8 mouse cellular contexts compared by ENCODE assay signal in the genomic region with DNA sequence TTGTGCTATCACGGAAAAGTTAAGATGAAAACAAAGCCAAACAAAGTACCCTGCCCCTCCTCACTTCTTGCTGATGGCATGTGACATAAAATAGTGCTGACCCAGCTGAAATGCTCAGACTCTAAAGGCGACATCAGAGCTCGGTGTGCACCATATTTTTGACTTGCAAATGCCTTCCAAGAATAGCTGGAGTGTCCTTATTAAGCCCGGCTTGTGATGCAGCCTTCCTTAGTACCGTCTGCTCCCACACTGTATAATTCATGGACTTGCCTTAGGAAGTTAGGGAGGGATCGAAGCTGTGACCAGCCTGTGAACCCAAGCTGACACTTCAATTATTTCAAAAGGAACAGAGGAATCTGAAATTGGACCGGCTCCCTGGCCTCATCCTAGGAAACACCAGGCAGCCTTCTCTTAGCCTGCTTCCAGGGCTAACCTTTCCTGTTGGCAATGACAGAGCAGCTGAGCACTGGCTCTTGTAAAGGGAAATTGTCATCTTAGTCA.
A peak's percentile ranks its signal among the peaks of the same experiment; 100 is the strongest.
DNase-seq lines count a peak whose midpoint lies in the region; ATAC-seq and TF ChIP-seq lines count a peak whose summit lies in the region.

No protein-coding gene starts in this region.

- H3K9ac ChIP-seq in embryonic facial prominence, embryonic 14.5 days (ENCODE audit: low read depth, low read length) = no peak overlapping the region
- H3K9ac ChIP-seq in liver, adult 2 months (ENCODE audit: low read depth, low read length) = no peak overlapping the region

- 42% methylated on average over 7 of the region's 7 CpGs for WGBS in embryonic facial prominence, embryonic 14.5 days
- WGBS in embryonic facial prominence, embryonic 10.5 days = 62% methylated on average over 7 of the region's 7 CpGs
- 78% methylated on average over 7 of the region's 7 CpGs for WGBS in liver, adult 2 months

- peak; percentile 27 for DNase-seq in embryonic facial prominence, embryonic 14.5 days (ENCODE audit: low spot score)
- DNase-seq in embryonic facial prominence, embryonic 10.5 days (ENCODE audit: low spot score) = no peak
- peak; percentile 19 for DNase-seq in liver, adult 2 months (ENCODE audit: extremely low read depth, low read depth, low spot score)
- DNase-seq in liver = no peak
- DNase-seq in cerebellum, postnatal 25 days = peak; percentile 55 to 60
- DNase-seq in mesoderm, embryonic 11.5 days (ENCODE audit: low read depth, low spot score) = peak; percentile 31
- DNase-seq in thymus, postnatal 14 days = no peak
- DNase-seq in gastrocnemius, postnatal 4 days (ENCODE audit: low spot score in 2 of 2) = no peak

- H3K4me3 ChIP-seq in embryonic facial prominence, embryonic 14.5 days (ENCODE audit: low read depth, low read length) = no peak overlapping the region
- no peak overlapping the region for H3K4me3 ChIP-seq in embryonic facial prominence, embryonic 10.5 days
- H3K4me3 ChIP-seq in liver, adult 2 months (ENCODE audit: insufficient read depth, low read depth, low read length) = no peak overlapping the region

- no peak overlapping the region for H3K27ac ChIP-seq in embryonic facial prominence, embryonic 14.5 days (replicated peaks; ENCODE audit: low read depth, low read length)
- no peak overlapping the region for H3K27ac ChIP-seq in embryonic facial prominence, embryonic 10.5 days (replicated peaks)
- H3K27ac ChIP-seq in liver, adult 2 months (replicated peaks; ENCODE audit: insufficient read depth, low read depth, low read length) = no peak overlapping the region

- no peaks in the 10 kb centered on the region for H3K9me3 ChIP-seq in embryonic facial prominence, embryonic 14.5 days (ENCODE audit: control insufficient read depth, low read length)
- no peaks in the 10 kb centered on the region for H3K9me3 ChIP-seq in embryonic facial prominence, embryonic 10.5 days

- TF ChIP-seq CTCF in liver, adult 2 months (IDR thresholded peaks at IDR 0.05; ENCODE audit: low read depth, low read length) = no peak

- H3K4me1 ChIP-seq in embryonic facial prominence, embryonic 14.5 days (ENCODE audit: control insufficient read depth, insufficient read depth, low read length) = no peaks in the 10 kb centered on the region
- peaks cover 17% of the 10 kb centered on the region for H3K4me1 ChIP-seq in embryonic facial prominence, embryonic 10.5 days
- no peaks in the 10 kb centered on the region for H3K4me1 ChIP-seq in liver, adult 2 months (ENCODE audit: control insufficient read depth, insufficient read depth, low read length)

- no peak overlapping the region for H3K4me2 ChIP-seq in embryonic facial prominence, embryonic 14.5 days (ENCODE audit: low read depth, low read length)

- no peak for ATAC-seq in embryonic facial prominence, embryonic 14.5 days (ENCODE audit: low read depth)

- no peaks in the 10 kb centered on the region for H3K27me3 ChIP-seq in embryonic facial prominence, embryonic 14.5 days (replicated peaks; ENCODE audit: control insufficient read depth, insufficient read depth, low read length)
- H3K27me3 ChIP-seq in embryonic facial prominence, embryonic 10.5 days (replicated peaks; ENCODE audit: low read depth, poor library complexity, severe bottlenecking) = no peaks in the 10 kb centered on the region
- no peaks in the 10 kb centered on the region for H3K27me3 ChIP-seq in liver, adult 2 months (ENCODE audit: control insufficient read depth, insufficient read depth, low read length)

- TF ChIP-seq POLR2A in liver, adult 2 months (IDR thresholded peaks at IDR 0.05; ENCODE audit: extremely low read depth, insufficient read depth, low read length) = no peak

- no peaks in the 10 kb centered on the region for H3K36me3 ChIP-seq in embryonic facial prominence, embryonic 14.5 days (ENCODE audit: control insufficient read depth, insufficient read depth, low read length)
- H3K36me3 ChIP-seq in embryonic facial prominence, embryonic 10.5 days (replicated peaks) = no peaks in the 10 kb centered on the region
- H3K36me3 ChIP-seq in liver, adult 2 months (ENCODE audit: control insufficient read depth, insufficient read depth, low read length) = no peaks in the 10 kb centered on the region

- no peaks in the 10 kb centered on the region for H3K79me2 ChIP-seq in liver, adult 2 months (ENCODE audit: control insufficient read depth, insufficient read depth, low read length)

Comparison
In these comparisons a context has a peak if more than half of its experiments do, and no peak if none do; other contexts are left out.
1. DNase-seq: peak in embryonic facial prominence, embryonic 14.5 days (single experiment), liver, adult 2 months (single experiment), cerebellum, postnatal 25 days (2 of 2) and mesoderm, embryonic 11.5 days (single experiment); none in embryonic facial prominence, embryonic 10.5 days (single experiment), liver (single experiment), thymus, postnatal 14 days (single experiment) and gastrocnemius, postnatal 4 days (0 of 2).